Mouse (Mus musculus): ENCODE measurements around the gene Actn4. TPM values are rescaled to one million over a fixed set of nuclear protein-coding genes. Genes with fewer than 3 reads are reported as not detected.

Gene Actn4
- total and polyA plus RNA-seq, 3 experiments, result 60.5 to 267 TPM; not detected in 1

- TF ChIP-seq KAT2A (conservative IDR thresholded peaks at IDR 0.05; ENCODE audit: low read depth, low read length) (0 out of 2 replicates have a peak, but pooled peaks have one; percentile 18), RAD21 (IDR thresholded peaks at IDR 0.05; ENCODE audit: low read depth, low read length) (no peak), USF1 (IDR thresholded peaks at IDR 0.05; ENCODE audit: low read depth, low read length) (no peak), GABPA (IDR thresholded peaks at IDR 0.05; ENCODE audit: low read depth, low read length) (no peak), RCOR1 (IDR thresholded peaks at IDR 0.05; ENCODE audit: low read depth, low read length) (peak; percentile 70)
These were observed 2.6 kb downstream of the Actn4 start (continued) for GRCm38 (mm10) chr7:28959505-28960045.

DNA sequence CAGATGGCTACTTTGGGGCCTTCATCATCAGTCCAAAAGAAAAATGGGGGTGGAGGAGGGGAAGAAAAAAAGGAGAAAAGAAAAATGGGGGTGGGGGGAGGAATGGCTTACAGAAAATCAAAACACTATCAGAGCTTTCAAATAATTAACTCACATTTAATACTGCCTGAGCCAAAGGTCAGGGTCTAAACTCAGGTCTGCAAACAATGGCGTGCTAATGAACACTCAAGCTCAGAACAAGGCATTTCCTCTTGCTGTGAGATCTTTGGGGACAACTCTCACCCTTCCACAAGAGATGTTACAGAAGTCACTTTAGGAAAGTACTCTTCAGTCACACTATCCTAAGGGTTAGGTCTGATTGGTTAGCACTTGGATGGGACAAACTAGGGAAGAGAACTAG, 3.4 kb downstream of the Actn4 start:
- peaks cover 3 to 73% of the 10 kb centered on the region in 2 experiments; a peak in 3 of 4 replicates for H3K36me3 ChIP-seq (ENCODE audit: control insufficient read depth in 1 of 2, insufficient read depth in 2 of 2, low read length in 2 of 2)
- no peaks in the 10 kb centered on the region for H3K9me3 ChIP-seq (replicated peaks; ENCODE audit: insufficient read depth, low read length)
- H3K9ac ChIP-seq (ENCODE audit: control insufficient read depth, low read depth, low read length, poor library complexity, severe bottlenecking), result no peak overlapping the region
- peaks cover 42 to 57% of the 10 kb centered on the region in 2 experiments for H3K4me1 ChIP-seq (ENCODE audit: control insufficient read depth in 1 of 2, insufficient read depth in 2 of 2, low read length in 2 of 2)
- H3K27me3 ChIP-seq (ENCODE audit: control insufficient read depth in 1 of 2, insufficient read depth in 2 of 2, low read length in 2 of 2), result no peaks in the 10 kb centered on the region
- no peak for DNase-seq (ENCODE audit: low read depth, low spot score)
- 0 out of 4 replicates have a peak overlapping the region, but pooled peaks of 1 of the 2 experiments have one; percentile 20 for H3K4me3 ChIP-seq (ENCODE audit: control insufficient read depth in 1 of 2, insufficient read depth in 1 of 2, low read depth in 2 of 2, low read length in 2 of 2)
- TF ChIP-seq CTCF (IDR thresholded peaks at IDR 0.05 in 2 of 3, conservative IDR thresholded peaks at IDR 0.05 in 1 of 3; ENCODE audit: control insufficient read depth in 1 of 3, insufficient read depth in 1 of 3, low read depth in 2 of 3, low read length in 3 of 3, poor library complexity in 1 of 3, severe bottlenecking in 1 of 3), result no peak
- TF ChIP-seq POLR2AphosphoS2 (IDR thresholded peaks at IDR 0.05; ENCODE audit: low read length), result no peak
- TF ChIP-seq ELF1 (IDR thresholded peaks at IDR 0.05; ENCODE audit: low read depth, low read length), result no peak
- TF ChIP-seq MAZ (IDR thresholded peaks at IDR 0.05; ENCODE audit: low read depth, low read length), result no peak
- no peak for TF ChIP-seq E2F4 (IDR thresholded peaks at IDR 0.05; ENCODE audit: borderline replicate concordance, low read depth, low read length)
- TF ChIP-seq GABPA (IDR thresholded peaks at IDR 0.05; ENCODE audit: low read depth, low read length), result no peak
- no peak for TF ChIP-seq CHD2 (IDR thresholded peaks at IDR 0.05; ENCODE audit: low read length)
- TF ChIP-seq USF1 (IDR thresholded peaks at IDR 0.05; ENCODE audit: low read depth, low read length), result no peak
- TF ChIP-seq EP300 (IDR thresholded peaks at IDR 0.05; ENCODE audit: low read depth in 1 of 2, low read length in 2 of 2), result no peak
- TF ChIP-seq KAT2A (conservative IDR thresholded peaks at IDR 0.05; ENCODE audit: low read depth, low read length), result no peak
- TF ChIP-seq TBP (IDR thresholded peaks at IDR 0.05; ENCODE audit: low read depth, low read length), result no peak
- no peak for TF ChIP-seq ZKSCAN1 (IDR thresholded peaks at IDR 0.05; ENCODE audit: low read depth, low read length)
- no peak for TF ChIP-seq SIN3A (IDR thresholded peaks at IDR 0.05; ENCODE audit: low read length)
- TF ChIP-seq MAX (IDR thresholded peaks at IDR 0.05; ENCODE audit: low read length), result no peak
- no peak for TF ChIP-seq USF2 (IDR thresholded peaks at IDR 0.05; ENCODE audit: borderline replicate concordance in 1 of 2, insufficient read depth in 1 of 2, low read depth in 1 of 2, low read length in 2 of 2)
- no peak for TF ChIP-seq MYC (IDR thresholded peaks at IDR 0.05; ENCODE audit: low read depth, low read length)
- H3K27ac ChIP-seq (ENCODE audit: control insufficient read depth, low read depth, low read length), result peak overlapping the region; percentile 78
- peaks cover 69% of the 10 kb centered on the region for H3K79me2 ChIP-seq (ENCODE audit: control insufficient read depth, insufficient read depth, low read length, poor library complexity)

Data from MEL (cell line).